Mouse (Mus musculus) forebrain, embryonic 14.5 days (tissue): Measurements from ENCODE around the gene Zfp260. TPM values are rescaled to one million over a fixed set of nuclear protein-coding genes. Genes with fewer than 3 reads are reported as not detected.
A peak's percentile ranks its signal among the peaks of the same experiment; 100 is the strongest.

Experiments used
- ATAC-seq: fragments of 200-750 bp; cut with Nextera tagmentation; 2 replicates; pipeline ENCODE4 v1.8.0; 2017; ENCODE audit warnings: mild to moderate bottlenecking, moderate library complexity
- DNase-seq: peaks from one replicate; pipeline ENCODE4 v3.0.0-alpha.2; 2015; ENCODE audit warnings: low spot score
- H3K27ac ChIP-seq: fragments of 300-500 bp; sonication (generic); 2 replicates; pipeline ENCODE4 v1.5.1; 2014; ENCODE audit warnings: low read depth, mild to moderate bottlenecking, control low read depth, low read length, moderate library complexity
- H3K27me3 ChIP-seq: fragments of 300-500 bp; sonication (generic); replicated peaks from 2 replicates; pipeline ENCODE4 v1.6.1; 2014; ENCODE audit warnings: low read length, control low read depth, mixed read lengths; ENCODE audit not compliant: control insufficient read depth, insufficient read depth
- H3K36me3 ChIP-seq: fragments of 300-500 bp; sonication (generic); 2 replicates; pipeline ENCODE4 v1.6.1; 2014; ENCODE audit warnings: low read length, control low read depth; ENCODE audit not compliant: control insufficient read depth, insufficient read depth
- H3K4me1 ChIP-seq: fragments of 300-500 bp; sonication (generic); 2 replicates; pipeline ENCODE4 v1.6.1; 2014; ENCODE audit warnings: antibody characterized with exemption, low read length, control low read depth; ENCODE audit not compliant: control insufficient read depth, insufficient read depth
- H3K4me2 ChIP-seq: fragments of 300-500 bp; sonication (generic); 2 replicates; pipeline ENCODE4 v1.6.1; 2014; ENCODE audit warnings: mild to moderate bottlenecking, control low read depth, low read length
- H3K4me3 ChIP-seq: fragments of 300-500 bp; sonication (generic); 2 replicates; pipeline ENCODE4 v1.5.1; 2014; ENCODE audit warnings: low read depth, low read length, control low read depth
- H3K9ac ChIP-seq: fragments of 300-500 bp; sonication (generic); 2 replicates; pipeline ENCODE4 v1.6.1; 2014; ENCODE audit warnings: mild to moderate bottlenecking, low read length, control low read depth, moderate library complexity
- H3K9me3 ChIP-seq: fragments of 300-500 bp; sonication (generic); replicated peaks from 2 replicates; pipeline ENCODE4 v1.6.1; 2016; ENCODE audit warnings: low read length, control low read depth, mixed read lengths; ENCODE audit not compliant: control insufficient read depth
- WGBS: fragments of 180-500 bp; shearing (Covaris S2); extraction: QIAGEN DNeasy Blood & Tissue Kit; methylation state at CpG from one replicate; pipeline ENCODE4 v1.1.7; 2014; 5-methylcytosine and 5-hydroxymethylcytosine counted together
- polyA plus RNA-seq: library from polyadenylated mRNA; unstranded; fragments of >200 nt; fragmentation: Nextera tagmentation; extraction: Ambion mirVana; gene quantifications from 2 replicates; pipeline ENCODE4 v1.2.1, GENCODE M21; 2014

The Zfp260 gene
- polyA plus RNA-seq, result 123 and 140 TPM in 2 replicates

DNA sequence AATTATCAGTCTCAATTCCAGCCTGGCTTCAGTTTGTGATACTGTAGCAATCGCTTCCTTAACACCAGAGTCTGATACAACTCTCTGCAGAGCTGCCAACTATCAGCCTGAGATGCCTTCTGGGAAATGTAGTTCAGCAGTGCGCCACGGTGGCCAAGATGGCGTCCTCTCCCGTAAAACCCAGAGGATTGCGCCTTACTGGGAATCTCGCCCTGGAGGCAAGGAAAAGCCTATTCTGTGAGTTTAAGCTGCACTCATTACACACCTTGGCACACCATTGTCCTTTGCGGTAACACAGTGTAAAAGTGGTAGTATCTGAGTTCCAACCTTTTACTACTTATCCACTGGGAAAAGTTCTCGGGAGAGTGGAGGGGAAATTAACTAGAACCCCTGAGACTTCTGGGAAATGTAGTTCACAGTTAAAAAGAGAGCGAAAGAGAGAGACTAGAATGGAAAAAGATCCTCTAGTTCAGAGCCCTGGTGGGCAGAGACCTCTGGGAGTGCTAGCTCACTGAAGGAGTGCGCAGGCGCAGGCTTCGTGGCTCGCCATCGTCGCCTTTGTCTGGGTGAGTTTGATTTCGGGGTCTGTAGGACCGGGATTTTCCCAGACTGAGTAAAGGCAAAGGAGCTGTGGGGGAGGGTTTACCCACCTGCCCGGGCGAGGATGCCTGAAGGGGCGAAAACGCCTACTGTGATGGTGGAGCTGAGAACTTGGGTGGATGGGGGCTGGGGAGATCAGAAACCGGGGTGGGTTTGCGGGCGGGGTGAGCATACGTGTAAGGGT, at the start of gene Zfp260:
TSS of gene Zfp260 (plus strand) at position 132 of the 784 bp plus-strand sequence.
- Histone ChIP-seq H3K27ac (peak within 1 kb of the TSS; percentile 99), H3K4me3 (peak within 1 kb of the TSS; percentile 63), H3K36me3 (peaks cover 8% of the 10 kb centered on the region), H3K4me1 (peaks cover 8% of the 10 kb centered on the region), H3K4me2 (peak within 1 kb of the TSS; percentile 71), H3K27me3 (no peaks in the 10 kb centered on the region), H3K9ac (peak within 1 kb of the TSS; percentile 88), H3K9me3 (no peaks in the 10 kb centered on the region)
- ATAC-seq (peak; percentile 81), DNase-seq (peak; percentile 99)
- under 1% methylated on average over 26 of the region's 26 CpGs for WGBS

GRCm38 (mm10) chr7:30048126-30048525, 46.5 kb upstream of the Zfp260 start:
- DNase-seq (peak; percentile 40), ATAC-seq (no peak)
- Histone ChIP-seq H3K4me1 (peaks cover 7% of the 10 kb centered on the region), H3K4me3 (no peak overlapping the region), H3K27ac (peak overlapping the region; percentile 9; the same call in 1 of the 2 replicates), H3K27me3 (no peaks in the 10 kb centered on the region), H3K36me3 (peaks cover 8% of the 10 kb centered on the region; the same call in 1 of the 2 replicates), H3K9ac (no peak overlapping the region), H3K4me2 (no peak overlapping the region), H3K9me3 (no peaks in the 10 kb centered on the region)
- WGBS, result 84% methylated on average over 4 of the region's 4 CpGs

DNA sequence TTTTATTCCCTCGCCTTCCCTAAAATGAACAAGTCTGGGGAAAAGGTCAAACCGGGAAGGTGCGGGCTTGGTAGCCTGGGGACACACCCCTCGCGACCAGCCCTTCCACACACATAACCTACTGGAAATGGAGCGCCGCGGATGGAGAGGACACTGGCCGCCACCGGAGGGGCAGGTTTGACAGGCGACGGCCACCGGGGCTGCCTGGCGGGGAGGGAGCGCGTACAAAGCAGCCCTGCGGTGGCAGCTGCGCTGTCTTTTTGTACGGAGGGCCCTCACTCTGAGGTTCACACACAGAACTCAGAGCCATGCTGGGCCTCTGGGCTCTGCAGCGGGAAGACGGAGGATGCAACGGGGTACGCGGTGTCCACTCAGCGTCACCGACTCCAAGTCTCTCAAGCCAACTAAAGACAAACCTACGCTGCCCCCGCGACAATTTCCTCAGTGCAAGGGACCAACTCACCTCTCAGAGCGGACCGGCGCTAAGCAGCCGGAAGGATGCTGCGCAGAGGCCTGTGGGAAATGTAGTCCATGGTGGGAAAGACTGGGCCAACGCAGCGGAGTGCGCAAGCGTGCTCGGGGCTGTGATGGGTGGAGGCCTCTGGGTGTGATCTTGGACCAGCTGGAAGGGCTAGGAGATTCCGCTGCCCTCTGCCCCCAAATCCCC, 43.6 kb upstream of the Zfp260 start, which contains the start of gene Zfp14:
TSS of gene Zfp14 (minus strand) at position 499 of the 667 bp plus-strand sequence.
- Histone ChIP-seq H3K27me3 (no peaks in the 10 kb centered on the region), H3K4me1 (peaks cover 7% of the 10 kb centered on the region), H3K27ac (peak within 1 kb of the TSS; percentile 89), H3K4me2 (peak within 1 kb of the TSS; percentile 76), H3K36me3 (peaks cover 13% of the 10 kb centered on the region), H3K4me3 (peak within 1 kb of the TSS; percentile 73), H3K9me3 (no peaks in the 10 kb centered on the region), H3K9ac (peak within 1 kb of the TSS; percentile 90)
- DNase-seq (peak; percentile 96), ATAC-seq (peak; percentile 100)
- WGBS, result under 1% methylated on average over 40 of the region's 40 CpGs

DNA sequence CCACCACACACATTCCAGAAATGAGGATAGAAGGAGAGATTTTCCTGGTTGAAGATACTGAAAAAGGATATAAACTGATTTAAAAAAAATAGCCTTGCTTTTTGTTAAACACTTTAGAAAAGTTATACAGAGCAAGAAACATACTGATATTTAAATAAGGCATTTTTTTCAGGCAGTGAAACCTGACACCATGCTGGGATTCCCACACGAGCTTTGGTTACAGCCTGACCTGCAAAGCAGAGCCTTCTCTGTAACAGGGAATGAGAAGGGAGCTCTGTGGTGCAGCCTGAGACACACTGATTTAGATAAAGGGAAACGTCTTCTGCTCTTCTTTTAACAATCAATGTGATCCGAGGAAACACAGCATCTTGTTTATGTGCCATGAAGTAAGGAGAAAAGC, 41.0 kb upstream of the Zfp260 start:
- Histone ChIP-seq H3K27me3 (no peaks in the 10 kb centered on the region), H3K4me3 (no peak overlapping the region), H3K9ac (no peak overlapping the region), H3K27ac (no peak overlapping the region), H3K9me3 (no peaks in the 10 kb centered on the region), H3K36me3 (peaks cover 28% of the 10 kb centered on the region), H3K4me1 (peaks cover 7% of the 10 kb centered on the region), H3K4me2 (no peak overlapping the region)
- 12% methylated on average over 3 of the region's 3 CpGs for whole genome bisulfite sequencing
- ATAC-seq (no peak), DNase-seq (no peak)

DNA sequence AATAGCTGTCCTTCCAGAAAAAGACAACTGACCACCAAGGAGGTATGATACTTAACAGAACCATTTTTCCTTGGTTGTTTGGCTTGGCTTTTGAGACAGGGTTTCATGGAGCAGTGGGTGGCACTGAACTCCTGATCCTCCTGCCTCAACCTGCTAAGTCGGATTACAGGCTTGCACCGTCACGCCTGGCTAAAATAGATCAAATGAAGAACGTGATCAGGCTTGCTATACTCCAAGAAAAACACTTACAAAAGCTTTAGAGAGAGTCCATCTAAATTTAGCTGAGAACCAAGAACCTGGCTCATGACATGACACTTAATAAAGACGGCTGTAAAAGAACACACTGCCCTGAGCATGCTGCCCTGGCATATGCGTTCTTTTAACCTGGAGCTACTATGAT, 34.2 kb upstream of the Zfp260 start:
- Histone ChIP-seq H3K4me3 (no peak overlapping the region), H3K4me2 (no peak overlapping the region), H3K9ac (no peak overlapping the region), H3K27ac (no peak overlapping the region), H3K4me1 (no peaks in the 10 kb centered on the region), H3K27me3 (no peaks in the 10 kb centered on the region), H3K36me3 (peaks cover 78% of the 10 kb centered on the region), H3K9me3 (no peaks in the 10 kb centered on the region)
- ATAC-seq (no peak), DNase-seq (no peak)
- 88% methylated on average over 6 of the region's 6 CpGs for WGBS

GRCm38 (mm10) chr7:30062478-30062877, 32.1 kb upstream of the Zfp260 start:
- Histone ChIP-seq H3K4me2 (no peak overlapping the region), H3K36me3 (peaks cover 70% of the 10 kb centered on the region), H3K4me1 (no peaks in the 10 kb centered on the region), H3K27ac (no peak overlapping the region), H3K9ac (no peak overlapping the region), H3K4me3 (no peak overlapping the region), H3K9me3 (no peaks in the 10 kb centered on the region), H3K27me3 (no peaks in the 10 kb centered on the region)
- WGBS, result 90% methylated on average over 5 of the region's 5 CpGs
- DNase-seq (peak; percentile 7), ATAC-seq (no peak)

- Histone ChIP-seq H3K4me2 (no peak overlapping the region), H3K9ac (no peak overlapping the region), H3K4me3 (no peak overlapping the region), H3K27me3 (no peaks in the 10 kb centered on the region), H3K36me3 (peaks cover 67% of the 10 kb centered on the region), H3K9me3 (no peaks in the 10 kb centered on the region), H3K4me1 (no peaks in the 10 kb centered on the region), H3K27ac (no peak overlapping the region)
- WGBS, result 80% methylated on average over 5 of the region's 5 CpGs
- ATAC-seq (no peak), DNase-seq (no peak)
Observed at GRCm38 (mm10) chr7:30064622-30065021, 30.0 kb upstream of the Zfp260 start.

GRCm38 (mm10) chr7:30072146-30073028, 22.2 kb upstream of the Zfp260 start, which contains the start of gene Zfp82:
Gene Zfp82, minus strand, starts transcription at chr7:30072900.
- peak within 1 kb of the TSS; percentile 87 for H3K9ac ChIP-seq
- H3K4me2 ChIP-seq, result peak within 1 kb of the TSS; percentile 93
- H3K27me3 ChIP-seq, result no peaks in the 10 kb centered on the region
- H3K4me3 ChIP-seq, result peak within 1 kb of the TSS; percentile 77
- under 1% methylated on average over 50 of the region's 50 CpGs for WGBS
- H3K4me1 ChIP-seq, result peaks cover 5% of the 10 kb centered on the region; the same call in 1 of the 2 replicates
- no peaks in the 10 kb centered on the region for H3K9me3 ChIP-seq
- ATAC-seq, result peak; percentile 94
- H3K27ac ChIP-seq, result peak within 1 kb of the TSS; percentile 68
- peak; percentile 93 for DNase-seq
- H3K36me3 ChIP-seq, result peaks cover 28% of the 10 kb centered on the region
